Mouse (Mus musculus) inflammation-experienced regulatory T-cells, adult 16 weeks (primary cell): ENCODE measurements around the gene Sh3kbp1. TPM values are rescaled to one million over a fixed set of nuclear protein-coding genes. Genes with fewer than 3 reads are reported as not detected.

Experiments
- polyA plus RNA-seq: library from polyadenylated mRNA; unstranded; fragments of 100-300 nt; shearing (Covaris generic); gene quantifications from one replicate; pipeline ENCODE4 v1.2.1, GENCODE M21; 2017

Sh3kbp1 gene
- 498 TPM for polyA plus RNA-seq

GRCm38 (mm10) chrX:159626907-159627587 lies at the start of gene Sh3kbp1:
Gene Sh3kbp1, plus strand, starts transcription at chrX:159627272.

DNA sequence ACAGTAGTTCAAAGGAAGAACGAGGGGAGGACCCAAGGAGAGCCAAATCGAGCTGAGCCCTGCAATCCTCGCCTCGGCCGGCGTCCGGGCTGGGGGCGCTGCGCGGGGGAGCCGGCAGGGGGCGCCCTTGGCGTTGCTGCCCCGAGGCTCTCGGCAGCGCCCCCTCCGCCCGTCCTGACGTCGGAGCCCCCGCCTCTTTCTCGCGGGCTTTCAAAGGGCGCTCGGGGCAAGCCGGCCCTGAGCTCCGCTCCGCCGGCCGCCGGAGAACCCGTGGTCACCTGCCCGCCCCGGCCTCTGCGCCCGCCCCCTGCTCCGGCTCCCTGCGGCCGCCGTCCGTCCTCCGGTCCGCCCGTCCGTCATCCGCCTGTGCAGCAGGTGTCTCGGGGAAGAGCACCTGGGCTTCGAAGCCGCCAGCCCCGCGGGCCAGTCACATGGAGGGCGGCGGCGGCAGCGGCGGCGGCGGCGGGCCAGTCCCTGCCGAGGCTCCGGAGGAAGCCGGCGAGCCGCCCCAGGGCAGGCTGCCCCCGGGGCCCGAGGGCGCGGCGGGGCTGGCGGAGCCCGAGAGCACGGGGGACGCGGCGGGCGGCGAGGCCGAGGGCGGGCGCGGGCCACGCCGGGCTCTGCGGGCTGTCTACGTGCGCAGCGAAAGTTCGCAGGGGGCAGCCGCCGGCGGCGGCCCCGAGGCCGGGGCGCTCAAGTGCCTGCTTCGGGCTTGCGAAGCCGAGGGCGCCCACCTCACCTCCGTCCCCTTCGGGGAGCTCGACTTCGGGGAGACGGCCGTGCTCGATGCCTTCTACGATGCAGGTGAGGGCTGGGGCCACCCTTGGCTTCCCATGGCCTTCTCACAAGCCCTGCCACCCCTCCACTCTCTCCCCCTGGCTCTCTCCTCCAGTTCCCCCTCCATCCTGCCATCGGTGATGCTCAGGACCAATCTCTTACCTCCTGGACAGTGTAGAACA lies 361.2 kb downstream of the Sh3kbp1 start, which contains the start of gene Map3k15:
Gene Map3k15 (plus strand): TSS at position 432 of the 959 bp plus-strand sequence.

Other genes with a start within 250 kb of the Sh3kbp1 start
- not detected for gene Map7d2, start 212.7 kb upstream of the Sh3kbp1 start, polyA plus RNA-seq
- 60.4 TPM for gene Bclaf3, start 100.6 kb upstream of the Sh3kbp1 start, polyA plus RNA-seq